Mouse (Mus musculus): Measurements from ENCODE around the gene Atp2a1. TPM values are rescaled to one million over a fixed set of nuclear protein-coding genes. Genes with fewer than 3 reads are reported as not detected.
A peak's percentile ranks its signal among the peaks of the same experiment; 100 is the strongest.

Atp2a1 gene
- 0.35 and 144 TPM in 2 replicates for polyA plus RNA-seq (2012; rRNA removed)

DNA sequence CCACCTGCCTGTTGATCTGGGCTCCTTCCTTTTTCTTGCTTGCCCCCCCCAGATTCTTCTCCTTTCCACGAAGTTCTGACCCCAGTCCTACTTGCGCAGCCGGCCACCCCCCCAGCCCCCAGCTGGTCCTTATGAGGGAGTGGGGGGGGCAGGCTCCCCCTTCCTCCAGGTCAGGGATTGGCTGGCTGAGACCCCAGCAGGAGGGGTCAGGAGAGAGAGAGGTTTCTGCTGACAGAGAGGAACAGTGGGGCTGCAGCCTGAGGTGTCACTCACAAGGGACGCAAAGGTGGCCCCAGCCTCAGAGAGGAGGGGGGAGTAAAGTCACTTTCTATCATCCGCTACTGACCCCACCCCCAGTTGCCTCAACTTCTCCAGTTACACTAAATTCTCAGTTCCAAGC is at the start of gene Atp2a1:
TSS of gene Atp2a1 (minus strand) at position 105 of the 400 bp plus-strand sequence.
- H3K36me3 ChIP-seq (ENCODE audit: control insufficient read depth, insufficient read depth, low read length): no peaks in the 10 kb centered on the region
- H3K27ac ChIP-seq (ENCODE audit: insufficient read depth, low read depth, low read length): no peak within 1 kb of the TSS
- 70% methylated on average over 5 of the region's 5 CpGs for WGBS
- no peaks in the 10 kb centered on the region for H3K4me1 ChIP-seq (ENCODE audit: control insufficient read depth, insufficient read depth, low read length)
- no peaks in the 10 kb centered on the region for H3K27me3 ChIP-seq (replicated peaks; ENCODE audit: control insufficient read depth, insufficient read depth, low read length)
- DNase-seq: no peak
- no peak within 1 kb of the TSS for H3K4me3 ChIP-seq (ENCODE audit: insufficient read depth, low read depth, low read length)
- TF ChIP-seq POLR2A (IDR thresholded peaks at IDR 0.05; ENCODE audit: low read depth, low read length) (no peak), CTCF (conservative IDR thresholded peaks at IDR 0.05; ENCODE audit: insufficient read depth, insufficient read length, low read depth, low read length) (no peak)

DNA sequence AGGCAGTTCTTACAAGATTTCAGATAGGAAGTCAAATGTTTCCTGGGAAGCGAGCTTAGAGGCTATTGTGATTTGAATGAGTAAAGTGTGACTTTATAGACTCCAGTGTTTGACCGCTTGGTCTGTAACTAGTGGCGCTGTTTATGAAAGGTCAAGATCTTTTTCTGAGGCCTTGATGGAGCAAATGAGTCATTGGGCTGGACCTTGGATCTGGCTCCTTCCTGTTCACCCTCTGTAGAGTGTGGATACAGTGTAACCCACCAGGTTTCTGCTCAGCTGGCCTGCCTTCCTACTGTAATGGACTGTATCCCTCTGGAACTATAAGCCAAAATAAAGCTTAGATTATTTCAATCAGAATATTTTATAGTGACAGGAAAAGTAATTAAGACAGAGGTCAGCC is 48.4 kb upstream of the Atp2a1 start:
- Histone ChIP-seq H3K27ac (ENCODE audit: insufficient read depth, low read depth, low read length) (no peak overlapping the region), H3K4me1 (ENCODE audit: control insufficient read depth, insufficient read depth, low read length) (no peaks in the 10 kb centered on the region), H3K4me3 (ENCODE audit: insufficient read depth, low read depth, low read length) (no peak overlapping the region), H3K27me3 (replicated peaks; ENCODE audit: control insufficient read depth, insufficient read depth, low read length) (no peaks in the 10 kb centered on the region), H3K36me3 (ENCODE audit: control insufficient read depth, insufficient read depth, low read length) (no peaks in the 10 kb centered on the region)
- no peak for DNase-seq
- 70% methylated on average over 3 of the region's 3 CpGs for WGBS
- TF ChIP-seq CTCF (conservative IDR thresholded peaks at IDR 0.05; ENCODE audit: insufficient read depth, insufficient read length, low read depth, low read length) (no peak), POLR2A (IDR thresholded peaks at IDR 0.05; ENCODE audit: low read depth, low read length) (no peak)

DNA sequence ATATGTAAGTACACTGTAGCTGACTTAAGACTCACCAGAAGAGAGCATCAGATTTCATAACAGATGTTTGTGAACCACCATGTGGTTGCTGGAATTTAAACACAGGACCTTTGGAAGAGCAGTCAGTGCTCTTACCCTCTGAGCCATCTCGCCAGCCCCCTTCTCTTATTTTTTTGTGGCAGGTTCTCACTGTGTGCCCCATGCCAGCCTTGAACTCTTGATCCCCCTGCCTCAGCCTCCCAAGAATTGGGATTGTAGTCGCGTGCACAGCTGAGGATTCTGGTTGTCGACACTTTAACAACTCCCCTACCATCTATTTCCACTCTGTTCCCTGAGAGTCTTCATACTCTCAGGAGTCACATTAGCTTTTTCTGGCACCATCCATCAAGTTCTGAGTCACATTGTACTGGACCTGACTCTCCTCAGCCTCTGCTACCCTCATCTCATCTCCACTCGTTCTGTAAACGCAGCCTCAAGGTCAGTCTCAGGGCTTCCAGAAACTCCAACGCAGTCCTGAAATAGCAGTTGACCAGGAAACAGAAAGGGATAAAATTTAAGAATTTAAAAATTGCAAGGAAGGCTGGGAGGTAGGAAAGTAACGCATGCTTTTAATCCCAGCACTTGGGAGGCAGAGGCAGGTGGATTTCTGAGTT is 44.3 kb upstream of the Atp2a1 start:
- H3K4me1 ChIP-seq (ENCODE audit: control insufficient read depth, insufficient read depth, low read length): peaks cover 2% of the 10 kb centered on the region; the same call in 1 of the 2 replicates
- H3K4me3 ChIP-seq (ENCODE audit: insufficient read depth, low read depth, low read length): no peak overlapping the region
- H3K27me3 ChIP-seq (replicated peaks; ENCODE audit: control insufficient read depth, insufficient read depth, low read length): no peaks in the 10 kb centered on the region
- 82% methylated on average over 8 of the region's 8 CpGs for WGBS
- no peak overlapping the region for H3K27ac ChIP-seq (ENCODE audit: insufficient read depth, low read depth, low read length)
- H3K36me3 ChIP-seq (ENCODE audit: control insufficient read depth, insufficient read depth, low read length): no peaks in the 10 kb centered on the region
- TF ChIP-seq POLR2A (IDR thresholded peaks at IDR 0.05; ENCODE audit: low read depth, low read length) (no peak), CTCF (conservative IDR thresholded peaks at IDR 0.05; ENCODE audit: insufficient read depth, insufficient read length, low read depth, low read length) (no peak)
- no peak for DNase-seq

DNA sequence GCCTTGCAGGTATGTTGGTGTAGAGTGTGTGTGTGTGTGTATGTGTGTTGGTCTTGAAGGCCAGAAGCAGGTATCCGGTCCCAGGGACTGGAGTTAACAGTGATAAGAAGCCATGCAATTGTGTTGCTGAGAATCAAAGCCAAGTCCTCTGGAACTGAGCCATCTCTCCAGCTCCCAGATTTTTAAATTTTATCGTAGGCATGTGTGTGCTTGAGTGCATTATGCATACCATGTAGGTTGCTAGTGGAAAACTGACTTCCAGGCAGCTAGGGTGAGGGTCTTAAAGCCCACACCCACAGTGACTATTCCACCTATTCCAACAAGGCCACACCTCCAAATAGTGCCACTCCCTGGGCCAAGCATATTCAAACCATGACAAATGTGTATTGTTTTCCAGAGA is 42.0 kb upstream of the Atp2a1 start:
- no peaks in the 10 kb centered on the region for H3K27me3 ChIP-seq (replicated peaks; ENCODE audit: control insufficient read depth, insufficient read depth, low read length)
- no peak for TF ChIP-seq POLR2A (IDR thresholded peaks at IDR 0.05; ENCODE audit: low read depth, low read length)
- no peak for TF ChIP-seq CTCF (conservative IDR thresholded peaks at IDR 0.05; ENCODE audit: insufficient read depth, insufficient read length, low read depth, low read length)
- no peak for DNase-seq
- no peak overlapping the region for H3K4me3 ChIP-seq (ENCODE audit: insufficient read depth, low read depth, low read length)
- peaks cover 4% of the 10 kb centered on the region; the same call in 1 of the 2 replicates for H3K4me1 ChIP-seq (ENCODE audit: control insufficient read depth, insufficient read depth, low read length)
- no peak overlapping the region for H3K27ac ChIP-seq (ENCODE audit: insufficient read depth, low read depth, low read length)
- H3K36me3 ChIP-seq (ENCODE audit: control insufficient read depth, insufficient read depth, low read length): peaks cover 6% of the 10 kb centered on the region; the same call in 1 of the 2 replicates
- 68% methylated on average over 2 of the region's 2 CpGs for WGBS

DNA sequence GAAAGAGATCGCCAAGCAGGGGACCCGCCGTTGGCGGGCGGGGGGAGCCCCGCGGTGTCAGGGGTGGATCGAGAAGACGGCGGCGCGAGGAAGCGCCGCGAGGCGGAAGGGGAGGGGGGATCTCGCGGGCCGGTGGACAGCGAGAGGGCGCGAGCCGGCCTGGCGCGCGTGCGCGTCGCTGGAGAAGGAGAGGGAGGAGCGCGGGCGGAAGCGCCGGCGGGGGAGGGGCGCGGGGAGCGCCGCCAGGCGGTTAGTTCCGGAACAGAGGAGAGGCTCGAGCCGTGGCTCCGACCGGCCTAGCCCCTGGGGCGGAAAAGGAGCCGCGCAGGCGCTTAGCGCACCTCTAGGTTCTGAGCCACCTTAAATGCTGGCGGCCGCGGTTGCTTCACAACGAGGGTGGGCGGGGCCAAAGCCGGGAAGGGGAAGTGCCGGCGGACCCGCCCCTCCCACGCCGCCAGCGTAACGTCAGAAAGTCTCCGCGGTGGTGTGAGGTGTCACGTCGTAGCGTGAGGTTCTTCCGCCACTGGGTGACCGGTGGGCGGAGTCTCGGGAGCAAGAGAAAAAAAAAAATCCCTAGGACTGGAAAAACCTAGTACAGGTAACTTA is 40.5 kb upstream of the Atp2a1 start, which contains the start of gene Atxn2l:
TSS of gene Atxn2l (minus strand) at position 165 of the 606 bp plus-strand sequence.
- no peaks in the 10 kb centered on the region for H3K27me3 ChIP-seq (replicated peaks; ENCODE audit: control insufficient read depth, insufficient read depth, low read length)
- DNase-seq: peak; percentile 99
- peaks cover 8% of the 10 kb centered on the region for H3K36me3 ChIP-seq (ENCODE audit: control insufficient read depth, insufficient read depth, low read length)
- H3K4me1 ChIP-seq (ENCODE audit: control insufficient read depth, insufficient read depth, low read length): peaks cover 4% of the 10 kb centered on the region; the same call in 1 of the 2 replicates
- WGBS: 2% methylated on average over 65 of the region's 72 CpGs
- H3K4me3 ChIP-seq (ENCODE audit: insufficient read depth, low read depth, low read length): peak within 1 kb of the TSS; percentile 99
- TF ChIP-seq CTCF (conservative IDR thresholded peaks at IDR 0.05; ENCODE audit: insufficient read depth, insufficient read length, low read depth, low read length): peak; percentile 56; the same call in 1 of the 2 replicates
- no peak for TF ChIP-seq POLR2A (IDR thresholded peaks at IDR 0.05; ENCODE audit: low read depth, low read length)
- peak within 1 kb of the TSS; percentile 90 for H3K27ac ChIP-seq (ENCODE audit: insufficient read depth, low read depth, low read length)

DNA sequence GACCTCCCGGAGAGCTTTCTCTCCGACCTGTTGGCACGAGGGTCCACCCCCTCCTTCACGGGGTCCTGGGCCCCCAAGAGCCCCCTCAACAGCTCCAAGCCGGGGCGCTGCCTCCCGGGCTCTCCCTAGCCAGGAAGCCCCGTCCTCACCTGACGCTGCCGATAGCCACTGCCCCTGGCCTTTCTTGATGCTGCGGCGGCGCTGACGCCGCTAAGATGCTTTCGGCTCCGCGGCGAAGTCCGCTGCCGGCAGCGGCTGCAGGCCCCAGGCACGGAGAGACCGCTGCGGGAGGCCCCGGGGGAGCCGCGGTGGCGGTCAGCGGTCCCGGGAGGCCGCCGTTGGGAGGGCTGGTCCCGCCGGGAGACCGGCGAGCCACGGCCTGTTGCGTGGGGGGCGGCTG is 39.8 kb upstream of the Atp2a1 start:
- under 1% methylated on average over 39 of the region's 40 CpGs for WGBS
- H3K27ac ChIP-seq (ENCODE audit: insufficient read depth, low read depth, low read length): peak overlapping the region; percentile 90
- peak overlapping the region; percentile 99 for H3K4me3 ChIP-seq (ENCODE audit: insufficient read depth, low read depth, low read length)
- no peak for TF ChIP-seq CTCF (conservative IDR thresholded peaks at IDR 0.05; ENCODE audit: insufficient read depth, insufficient read length, low read depth, low read length)
- no peak for DNase-seq
- H3K4me1 ChIP-seq (ENCODE audit: control insufficient read depth, insufficient read depth, low read length): peaks cover 4% of the 10 kb centered on the region; the same call in 1 of the 2 replicates
- no peaks in the 10 kb centered on the region for H3K27me3 ChIP-seq (replicated peaks; ENCODE audit: control insufficient read depth, insufficient read depth, low read length)
- peaks cover 11% of the 10 kb centered on the region for H3K36me3 ChIP-seq (ENCODE audit: control insufficient read depth, insufficient read depth, low read length)

DNA sequence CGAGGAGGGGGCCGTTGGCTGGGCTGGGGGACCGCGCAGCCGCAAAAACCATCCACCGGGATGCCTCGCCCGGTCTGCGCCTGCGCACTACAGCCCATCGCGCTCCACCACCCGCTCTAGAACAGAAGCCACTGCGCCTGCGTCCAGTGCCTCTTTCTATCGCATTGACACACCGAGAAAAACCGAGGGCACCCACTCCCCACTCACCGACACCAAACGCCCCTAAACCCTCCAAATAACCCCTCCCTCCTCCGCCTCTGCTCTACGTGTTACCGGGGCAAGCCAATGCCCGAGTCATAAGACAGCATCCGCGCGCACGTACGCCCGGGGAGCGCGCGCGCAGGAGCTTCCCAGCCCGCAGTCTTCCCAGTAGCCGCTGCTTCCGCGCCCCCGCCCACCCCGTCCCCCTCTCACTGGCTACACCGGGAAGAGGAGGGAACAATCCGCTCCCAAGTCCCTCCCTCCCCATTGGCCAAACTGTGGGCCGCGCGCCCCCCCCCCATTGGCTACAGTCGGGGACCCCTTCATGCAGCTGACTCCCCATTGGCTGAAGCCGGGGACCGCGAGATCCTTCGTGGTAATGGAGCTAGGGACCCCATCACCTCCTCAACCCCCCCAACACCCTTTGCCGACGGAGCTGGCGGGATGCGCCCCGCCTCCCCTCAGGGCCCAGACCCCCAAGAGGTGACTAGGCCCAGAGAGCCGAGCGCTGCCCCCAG is 39.3 kb upstream of the Atp2a1 start:
- H3K27me3 ChIP-seq (replicated peaks; ENCODE audit: control insufficient read depth, insufficient read depth, low read length): no peaks in the 10 kb centered on the region
- H3K27ac ChIP-seq (ENCODE audit: insufficient read depth, low read depth, low read length): peak overlapping the region; percentile 92
- under 1% methylated on average over 57 of the region's 57 CpGs for WGBS
- peaks cover 12% of the 10 kb centered on the region for H3K36me3 ChIP-seq (ENCODE audit: control insufficient read depth, insufficient read depth, low read length)
- TF ChIP-seq CTCF (conservative IDR thresholded peaks at IDR 0.05; ENCODE audit: insufficient read depth, insufficient read length, low read depth, low read length): no peak
- TF ChIP-seq POLR2A (IDR thresholded peaks at IDR 0.05; ENCODE audit: low read depth, low read length): peak; percentile 1
- DNase-seq: peak; percentile 95
- H3K4me3 ChIP-seq (ENCODE audit: insufficient read depth, low read depth, low read length): peak overlapping the region; percentile 99
- peaks cover 4% of the 10 kb centered on the region; the same call in 1 of the 2 replicates for H3K4me1 ChIP-seq (ENCODE audit: control insufficient read depth, insufficient read depth, low read length)

All from kidney, adult 2 months (tissue).